Mouse (Mus musculus): Measurements from ENCODE around the gene Traf3.

DNA sequence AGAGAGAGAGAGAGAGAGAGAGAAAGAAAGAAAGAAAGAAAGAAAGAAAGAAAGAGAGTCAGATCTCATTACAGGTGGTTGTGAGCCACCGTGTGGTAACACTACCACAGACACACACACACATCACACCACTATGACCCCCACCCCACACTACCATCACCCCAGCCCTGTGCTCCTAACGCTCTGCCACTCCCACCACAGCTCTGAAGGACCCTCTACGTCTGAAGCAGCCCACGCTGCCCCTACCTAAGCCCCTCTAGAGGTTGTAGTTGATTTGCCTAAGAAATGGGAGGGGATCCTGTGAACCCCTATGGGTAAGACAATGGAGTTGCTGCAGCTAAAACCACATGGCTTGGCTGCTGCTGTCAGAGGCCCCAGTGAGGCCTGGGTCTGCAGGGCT is 117.4 kb downstream of the Traf3 start:
- TF ChIP-seq CTCF (IDR thresholded peaks at IDR 0.05; ENCODE audit: low read depth) (no peak), EP300 (optimal IDR thresholded peaks at IDR 0.05) (no peak)

All from stomach, postnatal 0 days (tissue).